Mouse (Mus musculus) olfactory bulb, adult 2 months (tissue): ENCODE results near the gene Vasn.

Experiments used
- CTCF ChIP-seq: fragments of 200-500 bp; IDR thresholded peaks from 2 replicates; pipeline ENCODE4 v1.5.1; 2012; ENCODE audit warnings: low read depth, mild to moderate bottlenecking, low read length, moderate library complexity; ENCODE audit not compliant: insufficient read depth
- POLR2A ChIP-seq: fragments of 200-500 bp; IDR thresholded peaks from 2 replicates; pipeline ENCODE4 v1.6.1; 2012; ENCODE audit warnings: mild to moderate bottlenecking, low read depth, low read length, moderate library complexity; ENCODE audit not compliant: insufficient read depth

DNA sequence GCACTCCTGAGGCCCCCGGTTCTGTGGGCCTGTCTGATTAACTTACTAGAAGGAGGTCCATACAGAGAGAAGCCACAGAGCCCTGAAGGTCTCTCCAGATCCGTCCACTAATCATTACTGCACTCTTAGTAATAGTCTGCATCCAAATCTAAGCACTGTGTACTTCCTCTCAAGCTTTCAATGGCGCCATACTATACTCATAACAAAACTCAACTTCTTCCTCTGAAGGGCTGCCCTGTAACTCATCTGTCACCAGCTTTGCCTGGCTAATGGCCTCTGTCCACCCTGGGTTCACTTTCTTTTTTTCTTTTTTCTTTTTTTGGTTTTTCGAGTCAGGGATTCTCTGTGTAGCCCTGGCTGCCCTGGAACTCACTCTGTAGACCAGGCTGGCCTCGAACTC, 38.3 kb downstream of the Vasn start:
- TF ChIP-seq CTCF, result no peak
- no peak for TF ChIP-seq POLR2A
